Comparison of ENCODE assay signal across 21 mouse cellular contexts in genomic region chr6:119386421-119386820, GRCm38 (mm10). TPM values are rescaled to one million over a fixed set of nuclear protein-coding genes. Genes with fewer than 3 reads are reported as not detected.
DNase-seq lines count a peak whose midpoint lies in the region; ATAC-seq and TF ChIP-seq lines count a peak whose summit lies in the region.
"Had no signal": no experiment of that assay in that cellular context is flagged by ENCODE, and none has a peak within 500 bp of the region (broad histone marks: within the 10 kb centered on the region; RNA-seq: fewer than 3 reads in every experiment).

No protein-coding gene starts in this region.

- no peak for TF ChIP-seq CTCF in liver, embryonic 14.5 days (IDR thresholded peaks at IDR 0.05; ENCODE audit: low read depth)

- no peak overlapping the region for H3K4me3 ChIP-seq in heart, embryonic 14.5 days (ENCODE audit: control insufficient read depth in 1 of 2, insufficient read depth in 1 of 2, low read depth in 1 of 2, low read length in 2 of 2)
- H3K4me3 ChIP-seq in heart, embryonic 11.5 days (ENCODE audit: low read depth, low read length) = no peak overlapping the region
- peak overlapping the region in 1 of 2 experiments; percentile 92; a peak in 1 of 4 replicates for H3K4me3 ChIP-seq in liver, embryonic 14.5 days (ENCODE audit: insufficient read depth in 1 of 2, low read depth in 2 of 2, low read length in 2 of 2)

- TF ChIP-seq EP300 in liver, embryonic 14.5 days (IDR thresholded peaks at IDR 0.05; ENCODE audit: low read depth) = no peak

- H3K27me3 ChIP-seq in heart, embryonic 14.5 days (ENCODE audit: control insufficient read depth, insufficient read depth, low read length) = no peaks in the 10 kb centered on the region
- no peaks in the 10 kb centered on the region for H3K27me3 ChIP-seq in heart, embryonic 11.5 days (ENCODE audit: control insufficient read depth, insufficient read depth, low read length)
- H3K27me3 ChIP-seq in liver, embryonic 14.5 days (ENCODE audit: control insufficient read depth, insufficient read depth, low read length) = no peaks in the 10 kb centered on the region
- H3K27me3 ChIP-seq: embryonic facial prominence, embryonic 13.5 days; forebrain, embryonic 15.5 days; heart, embryonic 15.5 days; Patski had no signal

- H3K36me3 ChIP-seq in heart, embryonic 14.5 days (ENCODE audit: control insufficient read depth, insufficient read depth, low read length) = no peaks in the 10 kb centered on the region
- H3K36me3 ChIP-seq in heart, embryonic 11.5 days (ENCODE audit: control insufficient read depth, insufficient read depth, low read length) = no peaks in the 10 kb centered on the region
- H3K36me3 ChIP-seq in liver, embryonic 14.5 days (replicated peaks; ENCODE audit: control insufficient read depth, insufficient read depth, low read depth) = no peaks in the 10 kb centered on the region; the same call in 1 of the 2 replicates
- H3K36me3 ChIP-seq: embryonic facial prominence, embryonic 13.5 days; forebrain, embryonic 15.5 days; heart, embryonic 15.5 days had no signal

- peaks cover 3 to 5% of the 10 kb centered on the region in 2 experiments; a peak in 3 of 4 replicates for H3K4me1 ChIP-seq in heart, embryonic 14.5 days (ENCODE audit: control insufficient read depth in 2 of 2, insufficient read depth in 2 of 2, low read length in 2 of 2)
- peaks cover 8% of the 10 kb centered on the region for H3K4me1 ChIP-seq in heart, embryonic 11.5 days (ENCODE audit: control insufficient read depth, insufficient read depth, low read length)
- H3K4me1 ChIP-seq in liver, embryonic 14.5 days (replicated peaks; ENCODE audit: control insufficient read depth in 2 of 2, insufficient read depth in 2 of 2, low read length in 1 of 2) = peaks cover 16% of the 10 kb centered on the region in 2 experiments

- H3K9me3 ChIP-seq in heart, embryonic 14.5 days (ENCODE audit: control insufficient read depth, low read length) = no peaks in the 10 kb centered on the region
- H3K9me3 ChIP-seq in heart, embryonic 11.5 days (replicated peaks; ENCODE audit: control insufficient read depth, low read length) = no peaks in the 10 kb centered on the region
- H3K9me3 ChIP-seq in liver, embryonic 14.5 days (ENCODE audit: control insufficient read depth, low read length) = no peaks in the 10 kb centered on the region
- H3K9me3 ChIP-seq: embryonic facial prominence, embryonic 13.5 days; forebrain, embryonic 15.5 days; heart, embryonic 15.5 days had no signal

- no peak overlapping the region for H3K4me2 ChIP-seq in heart, embryonic 14.5 days (ENCODE audit: low read length)
- H3K4me2 ChIP-seq in heart, embryonic 11.5 days = no peak overlapping the region
- H3K4me2 ChIP-seq in liver, embryonic 14.5 days (ENCODE audit: low read depth) = peak overlapping the region; percentile 84; the same call in 1 of the 2 replicates

- no peak for ATAC-seq in heart, embryonic 14.5 days (ENCODE audit: insufficient number of reproducible peaks, insufficient read depth, low FRiP score, low read depth)
- ATAC-seq in heart, embryonic 11.5 days (replicated peaks; ENCODE audit: insufficient number of reproducible peaks, low FRiP score, low TSS enrichment) = no peak
- ATAC-seq in liver, embryonic 14.5 days (ENCODE audit: insufficient read depth) = no peak
- ATAC-seq: forebrain, embryonic 15.5 days; hindbrain, postnatal 0 days; Patski had no signal

- no peak overlapping the region for H3K27ac ChIP-seq in heart, embryonic 14.5 days (replicated peaks in 1 of 2; ENCODE audit: control insufficient read depth in 1 of 2, insufficient read depth in 1 of 2, low read depth in 2 of 2, low read length in 2 of 2)
- H3K27ac ChIP-seq in heart, embryonic 11.5 days (ENCODE audit: low read depth, low read length) = no peak overlapping the region
- H3K27ac ChIP-seq in liver, embryonic 14.5 days = no peak overlapping the region
- H3K27ac ChIP-seq: embryonic facial prominence, embryonic 13.5 days; forebrain, embryonic 15.5 days; heart, embryonic 15.5 days; hindbrain, postnatal 0 days had no signal

- 83% methylated on average over 4 of the region's 4 CpGs for WGBS in heart, embryonic 14.5 days
- 83% methylated on average over 4 of the region's 4 CpGs for WGBS in heart, embryonic 11.5 days (ENCODE audit: insufficient replicate concordance)
- 71% methylated on average over 4 of the region's 4 CpGs for WGBS in liver, embryonic 14.5 days (ENCODE audit: insufficient replicate concordance)

- H3K9ac ChIP-seq in heart, embryonic 14.5 days (ENCODE audit: low read length) = peak overlapping the region; percentile 95; the same call in 1 of the 2 replicates
- H3K9ac ChIP-seq in heart, embryonic 11.5 days (ENCODE audit: low read depth, low read length) = no peak overlapping the region
- H3K9ac ChIP-seq in liver, embryonic 14.5 days (replicated peaks) = no peak overlapping the region
- H3K9ac ChIP-seq: embryonic facial prominence, embryonic 13.5 days; forebrain, embryonic 15.5 days; heart, embryonic 15.5 days had no signal

- DNase-seq in 416B (ENCODE audit: low read depth) = peak; percentile 66
- peak; percentile 77 for DNase-seq in induced T-regulatory cell, adult 2 months (ENCODE audit: low read depth)
- DNase-seq in liver, embryonic 14.5 days (ENCODE audit: low read depth in 3 of 3, low spot score in 3 of 3) = no peak
- no peak for DNase-seq in thymus, postnatal 0 days (ENCODE audit: low spot score)
- no peak for DNase-seq in right cerebral cortex, adult 2 months (ENCODE audit: low spot score in 2 of 2)
- DNase-seq: adrenal gland, postnatal 10 days; B cell, adult 2 months; cerebellum, postnatal 10 days; heart, postnatal 4 days; kidney, adult 9 months; kidney, postnatal 25 days; left cerebral cortex, postnatal 4 days; retina, postnatal 1 day; thymus, postnatal 36 days had no signal

RNA-seq across cellular contexts. Expression of gene Adipor2, which starts 31.1 kb away (rescaled TPM):
- 21.8 and 27.1 TPM in 2 replicates for polyA plus RNA-seq in heart, embryonic 14.5 days (2014; fragmentation: Nextera tagmentation; extraction: Ambion mirVana)
- 11.5 and 22.6 TPM in 2 replicates for polyA plus RNA-seq in heart, embryonic 11.5 days (2014; fragmentation: Nextera tagmentation; extraction: Ambion mirVana)
- 16.5 and 18.4 TPM in 2 replicates for polyA plus RNA-seq in liver, embryonic 14.5 days (2012; rRNA removed)
- polyA plus RNA-seq in liver, embryonic 14.5 days (2014; fragmentation: Nextera tagmentation; extraction: Ambion mirVana) = 17.7 and 19.2 TPM in 2 replicates
- polyA plus RNA-seq in thymus, postnatal 0 days (2015; fragmentation: Nextera tagmentation; extraction: Ambion mirVana) = 44.5 and 51.4 TPM in 2 replicates

RNA-seq across cellular contexts. Expression of gene Lrtm2, which starts 55.9 kb away (rescaled TPM):
- 0.05 TPM in 1 of 2 replicates, not detected in the other for polyA plus RNA-seq in heart, embryonic 14.5 days (2014; fragmentation: Nextera tagmentation; extraction: Ambion mirVana)
- polyA plus RNA-seq in heart, embryonic 11.5 days (2014; fragmentation: Nextera tagmentation; extraction: Ambion mirVana) = 0.20 TPM in 1 of 2 replicates, not detected in the other
- polyA plus RNA-seq in liver, embryonic 14.5 days (2012; rRNA removed) = 0.02 and 0.08 TPM in 2 replicates
- polyA plus RNA-seq in liver, embryonic 14.5 days (2014; fragmentation: Nextera tagmentation; extraction: Ambion mirVana) = 0.04 TPM in 1 of 2 replicates, not detected in the other
- 0.36 and 0.38 TPM in 2 replicates for polyA plus RNA-seq in thymus, postnatal 0 days (2015; fragmentation: Nextera tagmentation; extraction: Ambion mirVana)
- polyA plus RNA-seq: embryonic facial prominence, embryonic 13.5 days had no signal

Comparison
In these comparisons a context has a peak if more than half of its experiments do, and no peak if none do; other contexts are left out.
1. DNase-seq: peak in 416B (single experiment) and induced T-regulatory cell, adult 2 months (single experiment); none in liver, embryonic 14.5 days (0 of 3), thymus, postnatal 0 days (single experiment) and right cerebral cortex, adult 2 months (0 of 2).